Mouse (Mus musculus) forebrain, embryonic 14.5 days (tissue): Measurements from ENCODE around the gene Tinagl1. TPM values are rescaled to one million over a fixed set of nuclear protein-coding genes. Genes with fewer than 3 reads are reported as not detected.

ENCODE experiments used
- ATAC-seq: fragments of 200-750 bp; cut with Nextera tagmentation; 2 replicates; pipeline ENCODE4 v1.8.0; 2017; ENCODE audit warnings: mild to moderate bottlenecking, moderate library complexity
- DNase-seq: peaks from one replicate; pipeline ENCODE4 v3.0.0-alpha.2; 2015; ENCODE audit warnings: low spot score
- H3K27ac ChIP-seq: fragments of 300-500 bp; sonication (generic); 2 replicates; pipeline ENCODE4 v1.5.1; 2014; ENCODE audit warnings: low read depth, mild to moderate bottlenecking, control low read depth, low read length, moderate library complexity
- H3K27me3 ChIP-seq: fragments of 300-500 bp; sonication (generic); replicated peaks from 2 replicates; pipeline ENCODE4 v1.6.1; 2014; ENCODE audit warnings: low read length, control low read depth, mixed read lengths; ENCODE audit not compliant: control insufficient read depth, insufficient read depth
- H3K36me3 ChIP-seq: fragments of 300-500 bp; sonication (generic); 2 replicates; pipeline ENCODE4 v1.6.1; 2014; ENCODE audit warnings: low read length, control low read depth; ENCODE audit not compliant: control insufficient read depth, insufficient read depth
- H3K4me1 ChIP-seq: fragments of 300-500 bp; sonication (generic); 2 replicates; pipeline ENCODE4 v1.6.1; 2014; ENCODE audit warnings: antibody characterized with exemption, low read length, control low read depth; ENCODE audit not compliant: control insufficient read depth, insufficient read depth
- H3K4me2 ChIP-seq: fragments of 300-500 bp; sonication (generic); 2 replicates; pipeline ENCODE4 v1.6.1; 2014; ENCODE audit warnings: mild to moderate bottlenecking, control low read depth, low read length
- H3K4me3 ChIP-seq: fragments of 300-500 bp; sonication (generic); 2 replicates; pipeline ENCODE4 v1.5.1; 2014; ENCODE audit warnings: low read depth, low read length, control low read depth
- H3K9ac ChIP-seq: fragments of 300-500 bp; sonication (generic); 2 replicates; pipeline ENCODE4 v1.6.1; 2014; ENCODE audit warnings: mild to moderate bottlenecking, low read length, control low read depth, moderate library complexity
- H3K9me3 ChIP-seq: fragments of 300-500 bp; sonication (generic); replicated peaks from 2 replicates; pipeline ENCODE4 v1.6.1; 2016; ENCODE audit warnings: low read length, control low read depth, mixed read lengths; ENCODE audit not compliant: control insufficient read depth
- WGBS: fragments of 180-500 bp; shearing (Covaris S2); extraction: QIAGEN DNeasy Blood & Tissue Kit; methylation state at CpG from one replicate; pipeline ENCODE4 v1.1.7; 2014; 5-methylcytosine and 5-hydroxymethylcytosine counted together
- polyA plus RNA-seq: library from polyadenylated mRNA; unstranded; fragments of >200 nt; fragmentation: Nextera tagmentation; extraction: Ambion mirVana; gene quantifications from 2 replicates; pipeline ENCODE4 v1.2.1, GENCODE M21; 2014

The Tinagl1 gene
- polyA plus RNA-seq, 1 experiment from 2014 or later = 2.7 TPM

GRCm38 (mm10) chr4:130125164-130125563, 49.8 kb downstream of the Tinagl1 start:
- 93% methylated on average over 6 of the region's 6 CpGs for WGBS
- Histone ChIP-seq H3K9me3 (no peaks in the 10 kb centered on the region), H3K36me3 (peaks cover 69% of the 10 kb centered on the region), H3K27ac (no peak overlapping the region), H3K9ac (no peak overlapping the region), H3K27me3 (no peaks in the 10 kb centered on the region), H3K4me2 (no peak overlapping the region), H3K4me3 (no peak overlapping the region), H3K4me1 (no peaks in the 10 kb centered on the region)
- DNase-seq (no peak), ATAC-seq (no peak)

- H3K9ac ChIP-seq = no peak overlapping the region
- H3K27ac ChIP-seq = no peak overlapping the region
- peaks cover 69% of the 10 kb centered on the region for H3K36me3 ChIP-seq
- 88% methylated on average over 4 of the region's 4 CpGs for WGBS
- no peaks in the 10 kb centered on the region for H3K27me3 ChIP-seq
- H3K4me2 ChIP-seq = no peak overlapping the region
- no peak for ATAC-seq
- H3K9me3 ChIP-seq = no peaks in the 10 kb centered on the region
- H3K4me1 ChIP-seq = no peaks in the 10 kb centered on the region
- DNase-seq = no peak
- H3K4me3 ChIP-seq = no peak overlapping the region
Observed at GRCm38 (mm10) chr4:130124110-130124509, 50.8 kb downstream of the Tinagl1 start.

DNA sequence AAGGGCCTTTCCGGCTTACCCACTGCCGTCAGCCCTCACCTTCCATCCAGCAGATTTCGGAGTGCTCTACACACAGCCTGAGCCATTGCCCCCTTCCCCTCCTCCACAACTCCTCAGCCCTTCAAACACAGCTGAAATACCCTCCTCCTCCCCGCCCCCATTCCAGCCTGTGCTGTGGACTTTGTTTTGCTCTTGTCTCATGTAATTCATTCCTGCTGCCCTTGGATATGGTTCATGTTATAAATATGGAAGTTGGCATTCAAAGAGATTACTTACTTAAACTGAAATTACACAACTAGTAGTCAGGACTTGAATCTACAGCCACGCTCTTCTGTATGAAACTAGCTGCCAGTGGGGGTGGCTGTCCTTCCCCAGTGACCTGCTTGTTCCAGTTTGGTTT, 51.9 kb downstream of the Tinagl1 start:
- no peak overlapping the region for H3K9ac ChIP-seq
- H3K27ac ChIP-seq = no peak overlapping the region
- ATAC-seq (no peak), DNase-seq (no peak)
- H3K4me2 ChIP-seq = no peak overlapping the region
- no peaks in the 10 kb centered on the region for H3K9me3 ChIP-seq
- H3K27me3 ChIP-seq = no peaks in the 10 kb centered on the region
- H3K4me1 ChIP-seq = no peaks in the 10 kb centered on the region
- H3K36me3 ChIP-seq = peaks cover 66% of the 10 kb centered on the region
- WGBS = 91% methylated on average over 5 of the region's 5 CpGs
- no peak overlapping the region for H3K4me3 ChIP-seq

DNA sequence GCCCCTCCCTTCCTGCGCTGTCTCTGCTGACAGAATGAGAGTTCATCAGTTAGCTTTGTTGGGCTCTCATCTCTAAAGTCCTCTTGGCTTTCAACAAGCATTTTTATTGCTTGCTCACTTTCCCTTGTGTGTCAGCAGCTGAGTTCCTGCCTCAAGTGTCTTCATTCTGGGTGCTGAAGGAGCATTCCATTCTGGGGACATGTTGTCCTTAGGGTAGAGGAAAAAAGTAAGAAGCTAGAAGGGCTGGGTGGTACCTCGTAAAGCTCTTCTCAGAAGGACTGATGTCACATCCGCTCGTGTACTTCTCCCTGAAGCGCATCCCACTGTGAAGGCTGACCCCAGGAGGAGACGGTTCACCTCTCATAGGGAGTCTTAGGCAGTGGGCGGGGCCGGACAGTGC, 53.4 kb downstream of the Tinagl1 start:
- Histone ChIP-seq H3K4me2 (no peak overlapping the region), H3K4me3 (no peak overlapping the region), H3K27me3 (no peaks in the 10 kb centered on the region), H3K36me3 (peaks cover 52% of the 10 kb centered on the region), H3K9ac (no peak overlapping the region), H3K4me1 (no peaks in the 10 kb centered on the region), H3K9me3 (no peaks in the 10 kb centered on the region), H3K27ac (no peak overlapping the region)
- DNase-seq (no peak), ATAC-seq (no peak)
- 73% methylated on average over 8 of the region's 8 CpGs for WGBS

DNA sequence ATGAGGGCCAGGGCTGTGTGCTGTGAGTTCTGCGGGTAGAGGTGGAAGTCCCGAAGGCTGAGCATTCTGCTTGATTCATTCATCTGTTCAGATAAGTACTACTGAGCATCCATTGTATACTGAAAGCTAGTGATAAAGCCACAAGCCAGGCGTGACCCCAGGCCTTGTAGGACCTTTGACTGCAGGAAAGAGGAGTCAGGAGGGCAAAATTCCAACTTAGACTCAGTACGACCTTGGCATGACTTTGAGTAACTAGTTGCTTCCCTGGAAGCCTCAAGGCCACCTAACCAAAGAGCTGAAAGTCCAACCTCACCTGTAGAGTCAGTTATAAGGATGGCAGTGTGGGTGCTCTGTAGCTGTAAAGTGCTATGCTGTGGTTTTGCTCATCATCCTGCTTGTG, 54.2 kb downstream of the Tinagl1 start:
- H3K27ac ChIP-seq = no peak overlapping the region
- no peaks in the 10 kb centered on the region for H3K4me1 ChIP-seq
- H3K9ac ChIP-seq = no peak overlapping the region
- ATAC-seq = no peak
- no peaks in the 10 kb centered on the region for H3K27me3 ChIP-seq
- DNase-seq = no peak
- H3K4me2 ChIP-seq = no peak overlapping the region
- 82% methylated on average over 4 of the region's 4 CpGs for whole genome bisulfite sequencing
- no peaks in the 10 kb centered on the region for H3K9me3 ChIP-seq
- no peak overlapping the region for H3K4me3 ChIP-seq
- peaks cover 46% of the 10 kb centered on the region for H3K36me3 ChIP-seq

Other genes starting within 250 kb of the Tinagl1 start
- gene Spocd1, start 245.9 kb downstream of the Tinagl1 start, polyA plus RNA-seq = not detected in 2 replicates
- 6.6 and 12.3 TPM in 2 replicates for gene Adgrb2, start 190.3 kb downstream of the Tinagl1 start, polyA plus RNA-seq
- gene Col16a1, start 127.3 kb downstream of the Tinagl1 start, polyA plus RNA-seq = 4.0 and 5.7 TPM in 2 replicates
- gene Pef1, start 72.6 kb downstream of the Tinagl1 start, polyA plus RNA-seq = 88.6 and 91.9 TPM in 2 replicates
- 0.13 and 0.48 TPM in 2 replicates for gene Hcrtr1, start 35.8 kb downstream of the Tinagl1 start, polyA plus RNA-seq
- gene Gm853, start 47.3 kb upstream of the Tinagl1 start, polyA plus RNA-seq = 0.11 and 0.89 TPM in 2 replicates
- 79.1 and 93.9 TPM in 2 replicates for gene Serinc2, start 104.1 kb upstream of the Tinagl1 start, polyA plus RNA-seq
- gene Fabp3, start 133.5 kb upstream of the Tinagl1 start, polyA plus RNA-seq = 107 and 121 TPM in 2 replicates
- gene Gm10570, start 133.6 kb upstream of the Tinagl1 start, polyA plus RNA-seq = 0.63 and 0.80 TPM in 2 replicates
- 91.3 and 91.7 TPM in 2 replicates for gene Zcchc17, start 184.8 kb upstream of the Tinagl1 start, polyA plus RNA-seq
- gene Snrnp40, start 185.0 kb upstream of the Tinagl1 start, polyA plus RNA-seq = 143 and 160 TPM in 2 replicates